ENCODE assay signal across 9 mouse cellular contexts in the genomic region with DNA sequence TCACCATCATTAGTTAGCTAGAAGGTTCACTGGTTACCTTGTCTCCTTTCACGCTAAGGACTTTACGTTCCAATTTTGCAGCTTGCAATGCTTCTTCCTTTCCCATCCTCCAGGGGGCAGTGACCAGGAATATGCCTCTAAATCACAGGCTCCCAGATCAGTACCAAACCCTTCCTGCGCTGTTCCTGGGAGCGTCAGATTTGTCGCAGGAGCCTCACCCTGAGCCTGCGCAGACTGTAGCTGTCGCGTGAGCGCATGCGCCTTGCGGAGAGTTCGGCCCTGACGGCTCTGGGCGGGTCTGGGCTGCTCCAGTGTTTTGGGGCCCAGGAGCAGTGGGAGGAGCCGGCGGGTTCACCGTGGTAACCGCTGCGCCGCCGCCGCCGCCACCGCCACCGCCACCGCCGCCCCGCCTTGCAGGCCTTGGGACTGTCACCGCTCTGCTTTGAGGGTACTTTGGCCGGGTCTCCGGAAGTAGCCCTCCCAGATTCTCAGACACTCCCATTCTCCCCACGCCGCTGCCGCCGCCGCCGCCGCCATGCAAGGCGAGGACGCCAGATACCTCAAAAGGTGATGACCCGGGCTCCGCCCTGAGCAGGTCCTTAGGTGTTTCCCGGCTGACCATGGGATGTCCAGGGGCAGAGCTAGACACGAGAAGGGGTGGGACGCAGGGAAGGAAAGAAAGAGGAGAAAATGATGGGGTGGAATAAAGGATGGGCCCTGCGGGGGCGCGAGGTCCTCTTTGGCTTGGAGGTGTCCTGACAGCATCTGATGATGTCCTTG. TPM values are rescaled to one million over a fixed set of nuclear protein-coding genes. Genes with fewer than 3 reads are reported as not detected.
DNase-seq lines count a peak whose midpoint lies in the region; ATAC-seq and TF ChIP-seq lines count a peak whose summit lies in the region.
"Had no signal": no experiment of that assay in that cellular context is flagged by ENCODE, and none has a peak within 500 bp of the region (broad histone marks: within the 10 kb centered on the region; RNA-seq: fewer than 3 reads in every experiment).

A gene (plus strand): TSS at position 248 of the 780 bp plus-strand sequence.

- no peak for TF ChIP-seq CTCF in bone marrow macrophage, adult 2 months (IDR thresholded peaks at IDR 0.05; ENCODE audit: low read depth, low read length)
- TF ChIP-seq CTCF in embryonic fibroblast, embryonic 13.5 days (IDR thresholded peaks at IDR 0.05; ENCODE audit: borderline replicate concordance, insufficient read depth, low read length) = no peak

- no peak within 1 kb of the TSS for H3K27ac ChIP-seq in bone marrow macrophage, adult 2 months (ENCODE audit: insufficient read depth, low read depth, low read length)
- no peak within 1 kb of the TSS for H3K27ac ChIP-seq in embryonic fibroblast, embryonic 13.5 days (ENCODE audit: insufficient read depth, low read length)
- H3K27ac ChIP-seq in kidney, embryonic 14.5 days (ENCODE audit: low read depth, low read length) = no peak within 1 kb of the TSS; the same call in 1 of the 2 replicates
- peak within 1 kb of the TSS; percentile 61 for H3K27ac ChIP-seq in limb, embryonic 15.5 days

- H3K9ac ChIP-seq in kidney, embryonic 14.5 days (ENCODE audit: low read depth, low read length) = peak within 1 kb of the TSS; percentile 64
- peak within 1 kb of the TSS; percentile 85 for H3K9ac ChIP-seq in limb, embryonic 15.5 days

- no peaks in the 10 kb centered on the region for H3K4me1 ChIP-seq in bone marrow macrophage, adult 2 months (ENCODE audit: control insufficient read depth, insufficient read depth, low read length)
- H3K4me1 ChIP-seq in embryonic fibroblast, embryonic 13.5 days (ENCODE audit: control insufficient read depth, insufficient read depth, low read length) = no peaks in the 10 kb centered on the region
- no peaks in the 10 kb centered on the region for H3K4me1 ChIP-seq in kidney, embryonic 14.5 days (ENCODE audit: control insufficient read depth, insufficient read depth, low read length)
- H3K4me1 ChIP-seq in limb, embryonic 15.5 days = 0 out of 2 replicates have a peak, but pooled peaks cover 3% of the 10 kb centered on the region

- no peaks in the 10 kb centered on the region for H3K9me3 ChIP-seq in kidney, embryonic 14.5 days (ENCODE audit: control insufficient read depth, low read length)
- H3K9me3 ChIP-seq in limb, embryonic 15.5 days = no peaks in the 10 kb centered on the region

- H3K4me2 ChIP-seq in kidney, embryonic 14.5 days (replicated peaks; ENCODE audit: low read depth, low read length) = peak within 1 kb of the TSS; percentile 44
- H3K4me2 ChIP-seq in limb, embryonic 15.5 days = peak within 1 kb of the TSS; percentile 64

- no peak for TF ChIP-seq POLR2A in bone marrow macrophage, adult 2 months (IDR thresholded peaks at IDR 0.05; ENCODE audit: borderline replicate concordance, low read depth, low read length)
- TF ChIP-seq POLR2A in embryonic fibroblast, embryonic 13.5 days (IDR thresholded peaks at IDR 0.05; ENCODE audit: low read depth, low read length) = peak; percentile 22; the same call in 1 of the 2 replicates

- DNase-seq in 3T3-L1 (ENCODE audit: low read depth, low spot score) = peak; percentile 99
- peak; percentile 98 to 99 for DNase-seq in heart, adult 9 months (ENCODE audit: low spot score in 2 of 2)
- peak; percentile 88 for DNase-seq in monocyte, adult 2 months (ENCODE audit: low read depth in 1 of 2, low spot score in 2 of 2)
- DNase-seq in spleen, postnatal 36 days (ENCODE audit: low spot score in 2 of 2) = peak; percentile 94 to 95

- ATAC-seq in kidney, embryonic 14.5 days (ENCODE audit: low FRiP score, low TSS enrichment) = peak; percentile 100
- ATAC-seq in limb, embryonic 15.5 days (ENCODE audit: insufficient number of reproducible peaks, low FRiP score, low TSS enrichment, low read depth) = peak; percentile 100

- no peaks in the 10 kb centered on the region for H3K27me3 ChIP-seq in kidney, embryonic 14.5 days (ENCODE audit: control insufficient read depth, insufficient read depth, low read length)
- H3K27me3 ChIP-seq in limb, embryonic 15.5 days = no peaks in the 10 kb centered on the region
- H3K27me3 ChIP-seq: CH12.LX had no signal

- H3K36me3 ChIP-seq in kidney, embryonic 14.5 days (ENCODE audit: control insufficient read depth, insufficient read depth, low read length) = peaks cover 5% of the 10 kb centered on the region
- peaks cover 5% of the 10 kb centered on the region for H3K36me3 ChIP-seq in limb, embryonic 15.5 days

- WGBS in kidney, embryonic 14.5 days = 1% methylated on average over 47 of the region's 48 CpGs
- under 1% methylated on average over 44 of the region's 48 CpGs for WGBS in limb, embryonic 15.5 days

- H3K4me3 ChIP-seq in bone marrow macrophage, adult 2 months (ENCODE audit: insufficient read depth, low read length) = peak within 1 kb of the TSS; percentile 87
- H3K4me3 ChIP-seq in embryonic fibroblast, embryonic 13.5 days (ENCODE audit: insufficient read depth, low read length) = peak within 1 kb of the TSS; percentile 91
- H3K4me3 ChIP-seq in kidney, embryonic 14.5 days (ENCODE audit: low read length) = peak within 1 kb of the TSS; percentile 82
- peak within 1 kb of the TSS; percentile 83 for H3K4me3 ChIP-seq in limb, embryonic 15.5 days

RNA-seq across cellular contexts. Expression of the gene that starts here (rescaled TPM):
- polyA plus RNA-seq in bone marrow macrophage, adult 2 months (2012; ENCODE audit: insufficient read depth, insufficient read length, missing spikeins) = 18.6 and 20.0 TPM in 2 replicates
- polyA plus RNA-seq in embryonic fibroblast, embryonic 13.5 days (2011; ENCODE audit: insufficient read length, low read depth, missing spikeins) = 48.8 and 53.1 TPM in 2 replicates
- polyA plus RNA-seq in kidney, embryonic 14.5 days (2014; fragmentation: Nextera tagmentation; extraction: Ambion mirVana) = 31.7 and 36.8 TPM in 2 replicates
- polyA plus RNA-seq in limb, embryonic 15.5 days (2015; fragmentation: Nextera tagmentation; extraction: Ambion mirVana) = 35.8 and 37.5 TPM in 2 replicates
